Mouse (Mus musculus) ES-E14 (cell line): ENCODE measurements around the gene Setd3.

Experiments
- MAFK ChIP-seq: IDR thresholded peaks from 2 replicates; pipeline ENCODE4 v1.6.1; 2014; ENCODE audit warnings: mild to moderate bottlenecking, low read depth, low read length, inconsistent platforms; ENCODE audit not compliant: insufficient read depth
- ZC3H11A ChIP-seq: IDR thresholded peaks from 2 replicates; pipeline ENCODE4 v1.6.1; 2012; ENCODE audit warnings: low read depth, mild to moderate bottlenecking, inconsistent platforms, low read length, borderline replicate concordance
- ZNF384 ChIP-seq: IDR thresholded peaks from 2 replicates; pipeline ENCODE4 v1.6.1; 2012; ENCODE audit warnings: low read depth, low read length, inconsistent platforms

GRCm38 (mm10) chr12:108072907-108073306, 106.2 kb downstream of the Setd3 start:
- TF ChIP-seq ZC3H11A, result no peak
- TF ChIP-seq MAFK, result no peak
- TF ChIP-seq ZNF384, result no peak
